Mouse (Mus musculus) forebrain, embryonic 11.5 days (tissue): Measurements from ENCODE around the gene Vwa5b2. TPM values are rescaled to one million over a fixed set of nuclear protein-coding genes. Genes with fewer than 3 reads are reported as not detected.

Experiments
- ATAC-seq: fragments of 200-750 bp; cut with Nextera tagmentation; replicated peaks from 2 replicates; pipeline ENCODE4 v1.8.0; 2017; ENCODE audit warnings: moderate TSS enrichment; ENCODE audit not compliant: low FRiP score
- DNase-seq: peaks from one replicate; pipeline ENCODE4 v3.0.0-alpha.2; 2017; ENCODE audit warnings: low spot score
- H3K27ac ChIP-seq: fragments of 300-500 bp; sonication (generic); 2 replicates; pipeline ENCODE4 v1.5.1; 2014; ENCODE audit warnings: low read depth, low read length
- H3K27me3 ChIP-seq: fragments of 300-500 bp; sonication (generic); 2 replicates; pipeline ENCODE4 v1.6.1; 2014; ENCODE audit warnings: mild to moderate bottlenecking, low read length, mixed read lengths; ENCODE audit not compliant: control insufficient read depth, insufficient read depth
- H3K36me3 ChIP-seq: fragments of 300-500 bp; sonication (generic); 2 replicates; pipeline ENCODE4 v1.6.1; 2014; ENCODE audit warnings: mild to moderate bottlenecking, low read length, moderate library complexity, mixed read lengths; ENCODE audit not compliant: control insufficient read depth, insufficient read depth
- H3K4me1 ChIP-seq: fragments of 300-500 bp; sonication (generic); replicated peaks from 2 replicates; pipeline ENCODE4 v1.6.1; 2014; ENCODE audit warnings: low read length, mixed read lengths; ENCODE audit not compliant: control insufficient read depth, insufficient read depth
- H3K4me2 ChIP-seq: fragments of 300-500 bp; sonication (generic); 2 replicates; pipeline ENCODE4 v1.6.1; 2014; ENCODE audit warnings: low read depth, mild to moderate bottlenecking, low read length, moderate library complexity, mixed read lengths; ENCODE audit not compliant: severe bottlenecking
- H3K4me3 ChIP-seq: fragments of 300-500 bp; sonication (generic); 2 replicates; pipeline ENCODE4 v1.5.1; 2014; ENCODE audit warnings: low read depth, low read length
- H3K9ac ChIP-seq: fragments of 300-500 bp; sonication (generic); 2 replicates; pipeline ENCODE4 v1.6.1; 2014; ENCODE audit warnings: low read length
- H3K9me3 ChIP-seq: fragments of 300-500 bp; sonication (generic); 2 replicates; pipeline ENCODE4 v1.6.1; 2016; ENCODE audit warnings: low read length, mixed read lengths; ENCODE audit not compliant: control insufficient read depth
- WGBS: fragments of 180-500 bp; shearing (Covaris S2); extraction: QIAGEN DNeasy Blood & Tissue Kit; methylation state at CpG from one replicate; pipeline ENCODE4 v1.1.7; 2014; 5-methylcytosine and 5-hydroxymethylcytosine counted together
- polyA plus RNA-seq: library from polyadenylated mRNA; unstranded; fragments of >200 nt; fragmentation: Nextera tagmentation; extraction: Ambion mirVana; gene quantifications from 2 replicates; pipeline ENCODE4 v1.2.1, GENCODE M21; 2014

The Vwa5b2 gene
- polyA plus RNA-seq, 1 experiment from 2014 or later = 0.80 TPM

- no peak for DNase-seq
- Histone ChIP-seq H3K36me3 (no peaks in the 10 kb centered on the region), H3K9me3 (no peaks in the 10 kb centered on the region), H3K27ac (no peak overlapping the region), H3K9ac (no peak overlapping the region), H3K27me3 (no peaks in the 10 kb centered on the region), H3K4me2 (no peak overlapping the region), H3K4me1 (0 out of 2 replicates have a peak, but pooled peaks cover 2% of the 10 kb centered on the region), H3K4me3 (no peak overlapping the region)
- ATAC-seq = no peak
- WGBS = 84% methylated on average over 8 of the region's 8 CpGs
Observed at GRCm38 (mm10) chr16:20637410-20637809, 48.1 kb downstream of the Vwa5b2 start.

- Histone ChIP-seq H3K4me2 (no peak overlapping the region), H3K9ac (no peak overlapping the region), H3K9me3 (no peaks in the 10 kb centered on the region), H3K36me3 (no peaks in the 10 kb centered on the region), H3K4me1 (0 out of 2 replicates have a peak, but pooled peaks cover 2% of the 10 kb centered on the region), H3K27ac (no peak overlapping the region), H3K4me3 (no peak overlapping the region), H3K27me3 (no peaks in the 10 kb centered on the region)
- no peak for ATAC-seq
- DNase-seq = no peak
- 87% methylated on average over 8 of the region's 8 CpGs for WGBS
Observed at GRCm38 (mm10) chr16:20638367-20638766, 49.1 kb downstream of the Vwa5b2 start.

- 2% methylated on average over 8 of the region's 8 CpGs for WGBS
- Histone ChIP-seq H3K9me3 (no peaks in the 10 kb centered on the region), H3K27ac (no peak overlapping the region), H3K4me3 (no peak overlapping the region), H3K4me2 (no peak overlapping the region), H3K36me3 (no peaks in the 10 kb centered on the region), H3K4me1 (0 out of 2 replicates have a peak, but pooled peaks cover 2% of the 10 kb centered on the region), H3K27me3 (no peaks in the 10 kb centered on the region), H3K9ac (no peak overlapping the region)
- ATAC-seq = peak; percentile 44; the same call in 1 of the 2 replicates
- DNase-seq = peak; percentile 85
Observed at GRCm38 (mm10) chr16:20642161-20642560, 52.9 kb downstream of the Vwa5b2 start.

GRCm38 (mm10) chr16:20643911-20644310, 54.6 kb downstream of the Vwa5b2 start:
- no peak for ATAC-seq
- Histone ChIP-seq H3K9me3 (no peaks in the 10 kb centered on the region), H3K4me2 (no peak overlapping the region), H3K27me3 (no peaks in the 10 kb centered on the region), H3K4me3 (no peak overlapping the region), H3K36me3 (no peaks in the 10 kb centered on the region), H3K9ac (no peak overlapping the region), H3K27ac (no peak overlapping the region), H3K4me1 (0 out of 2 replicates have a peak, but pooled peaks cover 2% of the 10 kb centered on the region)
- WGBS = 81% methylated on average over 7 of the region's 7 CpGs
- no peak for DNase-seq

- 2% methylated on average over 45 of the region's 46 CpGs for WGBS
- peak within 1 kb of the TSS; percentile 86 for H3K9ac ChIP-seq
- H3K4me2 ChIP-seq = peak within 1 kb of the TSS; percentile 96
- H3K27ac ChIP-seq = peak within 1 kb of the TSS; percentile 68; the same call in 1 of the 2 replicates
- H3K4me3 ChIP-seq = peak within 1 kb of the TSS; percentile 89
- DNase-seq = peak; percentile 98
- H3K36me3 ChIP-seq = peaks cover 9% of the 10 kb centered on the region; the same call in 1 of the 2 replicates
- H3K4me1 ChIP-seq = peaks cover 2% of the 10 kb centered on the region; the same call in 1 of the 2 replicates
- peak; percentile 96 for ATAC-seq
- no peaks in the 10 kb centered on the region for H3K9me3 ChIP-seq
- no peaks in the 10 kb centered on the region for H3K27me3 ChIP-seq
Observed at GRCm38 (mm10) chr16:20651076-20651946, 62.0 kb downstream of the Vwa5b2 start, which contains the start of gene Psmd2. Gene Psmd2 (plus strand): TSS chr16:20651652.

- Histone ChIP-seq H3K27me3 (no peaks in the 10 kb centered on the region), H3K36me3 (peaks cover 9% of the 10 kb centered on the region; the same call in 1 of the 2 replicates), H3K27ac (0 out of 2 replicates have a peak overlapping the region, but pooled peaks have one; percentile 12), H3K9me3 (no peaks in the 10 kb centered on the region), H3K4me2 (peak overlapping the region; percentile 96), H3K4me3 (peak overlapping the region; percentile 89), H3K4me1 (peaks cover 2% of the 10 kb centered on the region; the same call in 1 of the 2 replicates), H3K9ac (peak overlapping the region; percentile 86)
- ATAC-seq (no peak), DNase-seq (no peak)
- WGBS = 12% methylated on average over 12 of the region's 12 CpGs
Observed at GRCm38 (mm10) chr16:20651947-20652310, 62.7 kb downstream of the Vwa5b2 start.

GRCm38 (mm10) chr16:20653315-20653714, 64.0 kb downstream of the Vwa5b2 start:
- peaks cover 2% of the 10 kb centered on the region; the same call in 1 of the 2 replicates for H3K4me1 ChIP-seq

More at GRCm38 (mm10) chr16:20653315-20653714, 64.0 kb downstream of the Vwa5b2 start:
- Histone ChIP-seq H3K9ac (no peak overlapping the region), H3K36me3 (peaks cover 13% of the 10 kb centered on the region; the same call in 1 of the 2 replicates), H3K9me3 (no peaks in the 10 kb centered on the region), H3K27me3 (no peaks in the 10 kb centered on the region), H3K4me3 (no peak overlapping the region), H3K4me2 (no peak overlapping the region), H3K27ac (no peak overlapping the region)
- ATAC-seq (no peak), DNase-seq (no peak)
- WGBS = 45% methylated on average over 2 of the region's 2 CpGs
